Mouse (Mus musculus) left cerebral cortex, adult 8-10 months (tissue): ENCODE data around the gene Grsf1. TPM values are rescaled to one million over a fixed set of nuclear protein-coding genes. Genes with fewer than 3 reads are reported as not detected.

Experiments used
- DNase-seq, 2 experiments: peaks; one replicate each; pipeline ENCODE4 v3.0.0; 2022; ENCODE audit warnings: low spot score in 2 of 2
- total RNA-seq, 4 experiments: library from RNA; stranded (reverse); gene quantifications; 2 replicates each; pipeline ENCODE4 v1.2.4; 2022

Grsf1 gene
- total RNA-seq, result 100 to 1,000 TPM; 101 to 106 (median 103) TPM

DNA sequence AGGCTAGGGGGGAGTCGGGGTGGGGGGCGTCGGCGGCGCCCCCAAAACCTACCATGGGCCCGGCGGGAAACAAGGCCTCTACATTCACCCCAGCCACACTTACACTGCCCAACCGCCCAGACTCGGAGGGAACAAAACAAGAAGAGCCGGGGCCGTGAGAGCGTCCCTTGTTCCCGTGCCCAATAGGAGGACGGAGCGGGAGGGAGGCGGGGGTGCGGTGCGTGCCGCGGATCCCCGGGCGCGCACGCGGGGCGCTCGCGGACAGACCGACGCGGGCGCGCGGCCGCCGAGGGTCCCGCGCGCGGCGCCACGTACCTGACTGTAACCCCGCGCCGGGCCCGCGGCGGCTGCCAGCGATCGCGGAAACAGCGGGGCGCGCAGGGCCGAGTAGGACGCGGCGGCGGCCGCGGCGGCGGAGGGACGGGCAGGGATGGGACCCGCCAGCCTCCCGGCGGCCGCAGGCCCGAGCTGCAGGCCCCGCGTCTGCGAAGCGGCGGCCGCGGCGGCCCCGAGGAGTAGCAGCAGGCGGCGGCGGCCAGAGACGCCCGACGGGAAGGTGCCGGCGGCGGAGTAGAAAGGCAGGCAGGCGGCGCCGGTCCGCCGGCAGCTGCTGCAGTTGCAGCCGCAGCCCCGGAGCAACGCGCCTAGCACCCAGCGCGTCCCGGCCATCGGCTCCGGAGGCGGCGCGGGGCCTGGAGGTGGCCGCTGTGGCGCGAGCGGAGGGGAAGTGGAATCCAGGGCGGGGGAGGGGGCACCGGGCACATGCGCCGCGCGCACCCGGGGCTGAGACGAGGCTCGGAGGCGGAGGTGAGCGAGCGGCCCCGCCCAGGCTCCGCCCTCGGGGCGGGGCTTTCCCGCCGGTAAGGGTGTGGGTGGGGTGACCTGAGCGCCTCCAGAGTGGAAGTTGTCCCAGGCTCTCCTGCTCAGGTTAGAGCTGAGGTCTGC, at the start of gene Grsf1:
Grsf1 (minus strand) TSS at position 729 of the 945 bp plus-strand sequence.
- DNase-seq, result peak; percentile 66 to 84

DNA sequence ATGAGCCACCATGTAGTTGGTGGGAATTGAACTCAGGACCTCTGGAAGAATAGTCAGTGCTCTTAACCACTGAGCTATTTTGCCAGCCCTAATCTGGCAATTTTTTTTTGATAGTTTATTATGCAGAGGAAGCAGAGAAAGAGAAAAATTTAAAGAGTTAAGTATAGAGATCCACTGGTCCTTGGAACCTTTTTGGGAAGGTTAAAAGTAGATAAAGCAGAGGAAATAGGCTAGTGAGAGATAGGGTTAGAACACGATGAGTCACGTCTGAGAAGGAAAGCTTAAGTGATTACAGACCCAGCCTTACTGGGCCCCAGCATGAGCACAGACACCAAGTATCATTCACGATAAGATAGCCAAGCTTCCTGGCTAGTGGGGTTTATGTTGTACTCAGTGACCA, 48.1 kb upstream of the Grsf1 start:
- DNase-seq, result no peak

DNA sequence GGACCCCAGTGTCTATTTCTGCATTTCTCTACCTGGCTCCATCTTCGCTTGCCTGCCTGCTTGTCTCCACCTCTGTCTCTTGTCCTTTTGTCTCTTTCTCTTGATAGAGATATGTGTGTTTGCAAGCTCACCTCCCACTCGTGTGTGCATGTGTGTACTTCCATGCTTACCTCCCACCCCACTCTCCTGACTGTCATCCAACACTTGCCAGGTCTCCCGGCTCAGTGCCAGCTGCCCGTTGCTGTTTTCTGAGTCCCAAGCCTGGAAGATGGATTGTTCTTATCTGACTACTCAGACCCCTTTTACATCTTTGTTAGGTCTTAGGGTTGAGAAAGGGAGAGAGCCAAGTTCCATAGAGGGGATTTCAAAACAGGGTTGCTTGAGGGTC, 46.2 kb upstream of the Grsf1 start:
- peak in 1 of 2 experiments; percentile 20 for DNase-seq

DNA sequence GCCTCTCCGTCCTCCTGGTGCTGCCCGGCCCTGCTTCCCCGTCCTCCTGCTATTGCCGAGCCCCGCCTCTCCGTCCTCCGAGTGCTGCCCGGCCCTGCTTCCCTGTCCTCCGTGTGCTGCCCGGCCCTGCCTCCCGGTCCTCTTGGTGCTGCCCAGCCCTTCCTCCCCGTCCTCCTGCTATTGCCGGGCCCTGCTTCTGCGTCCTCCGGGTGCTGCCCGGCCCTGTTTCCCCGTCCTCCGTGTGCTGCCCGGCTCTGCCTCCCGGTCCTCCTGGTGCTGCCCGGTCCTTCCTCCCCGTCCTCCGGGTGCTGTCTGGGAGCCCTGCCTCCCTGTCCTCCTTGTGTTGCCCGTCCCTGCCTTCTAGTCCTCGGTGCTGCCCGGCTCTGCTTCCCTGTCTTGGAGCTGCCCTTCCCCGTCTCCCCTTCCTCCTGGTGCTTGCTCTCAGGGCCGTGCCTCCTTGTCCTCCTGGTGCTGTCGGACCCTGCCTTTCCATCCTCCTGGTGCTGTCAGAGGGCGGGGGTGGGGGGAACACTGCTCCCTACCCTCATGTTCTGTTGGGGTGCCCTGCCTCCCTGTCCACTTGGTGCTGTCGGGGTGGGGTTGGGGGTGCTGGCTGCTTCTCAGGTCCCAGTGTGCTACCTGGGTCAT, 45.7 kb upstream of the Grsf1 start:
- peak in 1 of 2 experiments; percentile 15 for DNase-seq

DNA sequence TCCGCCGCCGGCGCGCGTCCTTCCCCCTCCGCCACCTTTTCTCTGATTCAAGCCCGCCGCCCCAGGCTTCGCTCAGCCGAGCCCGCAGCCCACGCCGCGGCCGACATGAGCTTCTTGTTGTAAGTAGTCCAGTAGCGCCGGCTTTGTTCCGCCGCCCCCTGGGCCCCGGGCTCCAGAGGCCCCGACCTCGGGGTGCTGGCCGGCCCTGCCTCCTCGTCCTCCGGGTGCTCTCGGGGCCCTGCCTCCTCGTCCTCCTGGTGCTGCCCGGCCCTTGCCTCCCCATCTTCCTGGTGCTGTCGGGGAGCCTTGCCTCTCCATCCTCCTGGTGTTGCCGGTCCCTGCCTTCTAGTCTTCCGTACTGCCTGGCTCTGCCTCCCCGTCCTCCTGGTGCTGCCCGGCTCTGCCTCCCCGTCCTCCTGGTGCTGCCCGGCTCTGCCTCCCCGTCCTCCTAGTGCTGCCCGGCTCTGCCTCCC, 45.1 kb upstream of the Grsf1 start:
- DNase-seq, result peak in 1 of 2 experiments; percentile 12

DNA sequence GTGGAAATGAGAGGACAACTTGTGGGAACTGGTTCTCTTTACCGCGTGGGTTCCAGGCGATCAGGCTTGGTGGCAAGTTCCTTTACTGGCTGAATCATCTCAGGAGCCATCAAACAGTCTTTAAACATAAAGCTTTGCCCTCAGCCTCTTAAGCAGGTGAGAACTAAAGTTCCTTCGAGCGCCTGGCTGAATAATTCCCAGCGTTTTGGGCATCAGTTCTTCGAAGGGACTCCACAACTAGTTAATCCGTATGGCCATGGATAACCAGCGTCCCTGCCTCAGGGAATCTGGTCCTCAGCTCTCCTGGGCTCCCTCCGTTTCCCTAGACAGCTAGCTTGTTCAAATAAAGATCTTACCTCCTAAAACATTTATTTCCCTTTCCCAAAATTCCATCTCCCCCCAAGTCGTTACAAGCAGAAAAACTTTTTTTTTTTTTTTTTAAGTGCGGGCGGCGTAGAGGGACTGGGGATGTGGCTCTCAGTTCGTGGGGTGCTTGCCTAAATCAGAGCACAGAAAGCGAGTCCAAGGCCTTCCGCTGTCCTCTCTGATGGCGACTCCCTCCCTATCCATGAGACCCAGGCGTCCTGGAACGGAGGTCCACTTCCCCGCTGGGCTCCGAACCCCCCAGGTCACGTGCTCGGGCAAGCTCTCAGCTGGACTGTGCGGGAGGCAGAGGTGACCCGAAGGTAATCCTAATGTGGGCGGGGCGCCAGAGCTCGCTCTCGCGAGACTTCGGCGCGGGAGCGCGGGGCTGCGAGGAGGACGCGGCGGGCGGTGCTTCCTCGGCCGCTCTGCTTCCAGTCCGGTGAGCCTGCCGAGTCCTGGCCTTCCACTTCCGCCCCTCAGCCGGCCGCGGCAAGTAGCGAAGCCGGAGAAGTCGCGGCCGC, 44.4 kb upstream of the Grsf1 start, which contains the start of gene Mob1b:
Mob1b (plus strand) TSS at position 740 of the 887 bp plus-strand sequence.
- DNase-seq, result peak; percentile 91 to 96

DNA sequence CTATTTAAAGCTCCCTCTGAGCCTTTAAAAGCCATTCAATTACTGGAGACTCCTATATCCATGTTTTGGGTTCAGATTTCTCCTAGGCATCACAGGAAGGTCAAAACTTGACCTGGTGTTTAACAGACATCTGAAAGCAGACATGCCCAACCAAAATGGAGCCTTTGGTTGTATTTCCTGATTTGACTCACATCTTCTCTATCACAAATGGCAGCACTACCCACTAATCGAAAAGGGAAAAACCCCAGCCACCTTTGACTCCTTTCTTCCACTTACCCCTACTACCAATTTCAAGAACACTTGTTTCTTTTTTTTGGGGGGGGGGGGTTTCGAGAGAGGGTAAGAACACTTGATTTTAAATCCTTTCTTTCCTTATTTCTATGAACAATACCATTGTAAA, 41.0 kb upstream of the Grsf1 start:
- no peak for DNase-seq

DNA sequence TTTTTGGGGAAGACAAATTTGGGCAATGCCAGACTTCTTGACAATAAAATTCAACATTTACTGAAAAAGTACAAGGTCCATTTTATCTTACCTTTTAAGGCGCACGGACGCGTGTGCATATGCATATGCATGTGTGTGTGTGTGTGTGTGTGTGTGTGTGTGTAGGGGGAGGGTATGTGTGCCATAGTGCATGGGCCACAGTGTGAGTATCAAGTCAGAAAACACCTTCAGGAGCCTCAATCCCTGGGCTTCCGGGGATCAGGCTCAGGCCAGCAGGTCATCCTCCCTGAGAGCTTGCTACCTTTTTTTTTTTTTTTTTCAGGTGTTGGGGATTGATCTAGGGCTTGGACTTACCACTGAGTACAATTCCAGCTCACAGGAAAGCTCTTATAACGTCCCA, 36.4 kb upstream of the Grsf1 start:
- no peak for DNase-seq

DNA sequence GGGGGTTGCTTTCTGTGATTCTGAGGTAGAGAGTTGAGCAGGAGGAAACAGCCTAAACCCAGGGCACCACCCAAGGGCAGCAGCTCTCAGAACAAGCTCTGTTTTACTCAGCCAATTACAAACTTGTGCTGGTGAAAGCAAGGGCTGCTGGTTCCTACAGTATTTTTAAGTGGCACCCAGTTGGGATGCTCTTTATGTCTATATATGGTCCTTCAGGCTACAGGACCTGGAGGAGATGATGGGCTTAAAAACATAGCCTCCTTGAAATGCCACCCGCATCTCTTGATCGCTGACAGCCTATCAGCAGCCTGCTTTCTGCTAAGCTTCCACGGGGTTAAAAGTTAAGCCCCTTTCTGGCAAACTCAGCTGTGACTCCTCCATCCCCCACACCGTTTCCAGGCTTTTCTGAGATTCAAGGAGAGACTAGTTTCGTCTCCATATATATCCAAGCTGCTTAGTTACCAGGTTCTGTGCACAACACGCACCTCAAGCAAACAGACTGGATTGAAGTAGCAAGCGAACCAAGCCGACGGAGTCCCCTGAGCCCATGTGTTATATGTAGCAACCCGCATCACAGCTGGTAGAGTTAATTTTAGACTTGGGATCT, 35.8 kb upstream of the Grsf1 start:
- DNase-seq, result peak in 1 of 2 experiments; percentile 20

DNA sequence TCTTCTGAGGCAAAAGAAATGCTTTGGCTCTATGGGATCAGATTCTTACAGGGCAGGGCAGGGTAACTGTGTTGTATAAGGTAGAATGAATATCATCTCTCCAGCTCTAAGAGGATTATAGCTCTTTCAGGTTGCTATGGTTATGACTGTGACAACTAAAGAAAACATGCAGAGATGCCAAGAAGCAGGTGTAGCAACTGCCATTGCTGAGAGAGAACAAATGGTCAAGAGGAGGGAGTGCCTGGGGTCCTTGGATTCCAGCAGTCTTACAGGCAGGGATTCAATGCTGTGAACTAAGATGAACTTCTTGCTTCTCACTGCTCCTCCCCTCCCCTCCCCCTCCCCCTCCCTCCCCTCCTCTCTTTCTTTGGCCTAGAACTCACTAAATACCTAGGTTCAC, 35.2 kb upstream of the Grsf1 start:
- no peak for DNase-seq

DNA sequence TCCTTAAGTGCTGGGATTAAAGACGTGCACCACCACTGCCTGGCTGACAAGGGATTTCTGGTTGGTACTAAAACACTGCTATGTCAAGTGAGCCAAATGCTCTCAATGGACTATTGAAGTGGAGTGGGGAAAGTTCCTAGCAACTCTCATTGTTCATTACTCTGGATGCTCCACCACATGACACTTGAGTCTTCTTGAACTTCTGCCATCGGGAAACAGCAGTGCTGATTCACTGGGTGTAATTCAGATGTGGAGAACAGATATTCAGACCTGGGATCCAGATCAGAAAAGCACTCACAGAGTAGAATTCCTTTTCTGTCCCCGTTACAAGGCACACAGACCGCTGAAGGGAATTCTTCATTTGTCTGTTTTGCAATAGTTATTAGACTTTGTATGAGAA, 27.6 kb upstream of the Grsf1 start:
- DNase-seq, result no peak

DNA sequence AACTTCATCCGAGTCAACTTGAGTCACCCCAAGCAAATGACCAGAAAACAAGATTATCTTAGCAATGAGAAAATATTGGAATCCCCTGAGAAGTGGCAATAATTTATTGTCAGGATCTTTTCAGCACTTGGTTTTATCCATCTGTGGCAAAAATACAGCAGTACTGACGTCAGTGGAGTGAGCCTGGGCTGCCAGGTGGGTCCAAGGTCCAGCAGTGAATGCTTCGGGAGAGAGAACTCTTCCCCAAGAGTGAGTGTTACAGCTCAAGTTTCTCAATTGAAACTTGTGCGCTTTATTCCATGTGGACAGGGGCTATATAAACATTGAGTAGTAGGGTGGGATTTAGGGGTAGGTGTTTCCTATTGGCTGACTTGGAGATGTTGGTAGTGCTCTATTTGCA, 26.1 kb upstream of the Grsf1 start:
- no peak for DNase-seq

DNA sequence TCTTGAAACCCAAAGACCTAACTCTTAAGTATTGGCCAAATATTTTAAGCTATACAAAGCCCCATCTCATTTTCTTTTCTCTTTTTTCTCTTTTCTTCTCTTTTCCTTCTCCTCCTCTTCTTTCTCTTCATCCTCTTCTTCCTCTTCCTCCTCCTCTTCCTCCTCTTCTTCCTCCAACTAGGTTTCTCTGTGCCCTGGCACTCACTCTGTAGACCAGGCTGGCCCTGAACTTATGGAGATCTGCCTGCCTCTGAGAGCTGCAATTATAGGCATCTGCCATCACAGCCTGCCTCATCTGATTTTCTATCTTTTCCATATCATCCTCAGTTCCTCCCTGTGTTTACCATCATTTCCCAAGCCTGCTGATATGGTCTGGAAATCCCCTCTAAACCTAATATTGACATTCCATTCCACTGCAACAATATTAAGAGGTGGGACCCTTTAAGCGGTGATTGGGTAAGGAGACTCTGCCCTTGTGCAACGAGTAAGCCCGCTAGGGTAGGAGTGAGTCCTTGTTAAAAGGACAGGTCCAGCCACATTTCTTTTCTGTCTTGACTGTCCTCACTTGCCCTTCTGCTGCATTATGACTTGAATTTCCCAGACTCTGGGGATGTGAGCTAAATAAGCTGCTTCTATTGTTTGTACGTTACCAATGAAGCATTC, 23.4 kb upstream of the Grsf1 start:
- DNase-seq, result no peak

DNA sequence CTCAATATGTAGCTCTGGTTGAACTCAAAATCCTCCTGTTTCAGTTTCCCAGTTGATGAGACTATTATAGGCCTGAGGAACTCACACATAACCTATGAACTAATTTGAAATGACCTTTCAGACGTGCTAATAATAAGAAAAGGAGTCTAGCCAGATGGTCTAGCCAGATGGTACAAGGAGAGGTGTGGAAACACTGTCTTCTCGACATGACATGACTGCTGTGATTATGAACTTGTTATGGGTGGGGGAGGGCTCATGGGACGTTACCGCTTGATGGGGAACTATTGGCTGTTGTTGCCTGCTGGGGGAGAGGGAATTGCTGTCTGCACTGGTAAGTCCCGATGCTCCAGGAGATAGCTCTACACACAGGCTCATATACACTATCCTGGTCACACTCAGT, 21.3 kb upstream of the Grsf1 start:
- DNase-seq, result no peak

DNA sequence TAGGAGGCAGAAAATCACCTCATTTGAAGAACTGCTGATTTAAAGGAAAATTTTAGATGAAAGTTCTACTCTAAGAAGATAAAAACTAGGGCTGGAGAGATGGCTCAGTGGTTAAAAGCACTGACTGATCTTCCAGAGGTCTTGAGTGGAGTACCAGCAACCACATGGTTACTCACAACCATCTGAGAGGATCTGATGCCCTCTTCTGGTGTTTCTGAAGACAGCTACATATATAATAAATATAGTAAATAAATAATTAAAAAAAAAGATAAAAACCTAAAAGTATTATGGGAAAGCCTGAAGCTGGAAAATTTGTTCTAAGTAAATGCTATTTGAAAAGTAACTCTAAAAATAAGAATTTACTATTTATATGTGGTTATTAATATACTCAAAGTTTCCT, 17.1 kb upstream of the Grsf1 start:
- DNase-seq, result no peak

DNA sequence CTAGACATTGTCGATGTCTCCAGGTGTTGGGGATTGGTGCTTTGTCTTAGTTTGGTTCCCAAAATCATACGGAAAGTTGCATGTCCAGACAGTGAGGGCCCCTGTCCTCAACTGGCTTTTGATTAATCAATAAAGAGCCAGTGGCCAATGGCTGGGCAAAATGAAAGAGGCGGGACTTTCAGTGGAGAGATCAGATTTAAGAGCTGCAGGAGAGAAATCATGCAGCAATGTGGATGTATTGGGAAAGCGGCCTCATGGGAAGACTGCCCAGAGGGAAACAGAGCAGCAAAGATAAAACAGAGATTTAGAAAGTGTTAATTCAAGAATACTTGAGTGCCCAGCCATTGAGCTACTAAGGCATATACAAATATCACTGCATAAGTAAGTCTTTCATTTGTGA, 16.6 kb upstream of the Grsf1 start:
- no peak for DNase-seq

DNA sequence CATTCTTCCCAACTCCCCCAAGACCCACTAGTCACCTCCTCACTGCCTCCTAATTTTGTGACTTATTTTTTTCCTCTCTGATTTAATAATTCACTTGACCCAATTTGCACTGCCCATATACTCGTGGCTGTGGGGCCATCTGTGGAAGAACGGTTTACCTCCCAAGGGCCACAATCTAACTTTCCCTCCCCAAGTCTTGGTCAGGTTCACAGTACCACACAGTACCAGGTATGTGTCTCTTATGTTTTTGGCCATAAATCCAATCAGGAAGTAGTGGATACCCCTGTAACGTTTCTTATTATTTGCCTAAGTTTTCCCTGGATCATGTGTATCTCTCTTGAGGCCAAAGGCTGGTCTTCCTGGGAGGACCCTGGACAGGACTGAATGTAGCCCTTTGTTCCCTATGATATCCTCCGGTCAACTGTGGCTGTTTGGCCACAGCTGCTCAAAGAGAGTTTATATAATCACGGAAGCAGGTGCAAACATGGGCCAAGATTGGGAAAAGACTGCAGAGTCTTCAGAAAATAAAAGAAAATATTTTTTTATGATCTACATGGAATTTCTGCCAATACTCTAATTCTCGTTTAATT, 15.6 kb upstream of the Grsf1 start:
- no peak for DNase-seq

DNA sequence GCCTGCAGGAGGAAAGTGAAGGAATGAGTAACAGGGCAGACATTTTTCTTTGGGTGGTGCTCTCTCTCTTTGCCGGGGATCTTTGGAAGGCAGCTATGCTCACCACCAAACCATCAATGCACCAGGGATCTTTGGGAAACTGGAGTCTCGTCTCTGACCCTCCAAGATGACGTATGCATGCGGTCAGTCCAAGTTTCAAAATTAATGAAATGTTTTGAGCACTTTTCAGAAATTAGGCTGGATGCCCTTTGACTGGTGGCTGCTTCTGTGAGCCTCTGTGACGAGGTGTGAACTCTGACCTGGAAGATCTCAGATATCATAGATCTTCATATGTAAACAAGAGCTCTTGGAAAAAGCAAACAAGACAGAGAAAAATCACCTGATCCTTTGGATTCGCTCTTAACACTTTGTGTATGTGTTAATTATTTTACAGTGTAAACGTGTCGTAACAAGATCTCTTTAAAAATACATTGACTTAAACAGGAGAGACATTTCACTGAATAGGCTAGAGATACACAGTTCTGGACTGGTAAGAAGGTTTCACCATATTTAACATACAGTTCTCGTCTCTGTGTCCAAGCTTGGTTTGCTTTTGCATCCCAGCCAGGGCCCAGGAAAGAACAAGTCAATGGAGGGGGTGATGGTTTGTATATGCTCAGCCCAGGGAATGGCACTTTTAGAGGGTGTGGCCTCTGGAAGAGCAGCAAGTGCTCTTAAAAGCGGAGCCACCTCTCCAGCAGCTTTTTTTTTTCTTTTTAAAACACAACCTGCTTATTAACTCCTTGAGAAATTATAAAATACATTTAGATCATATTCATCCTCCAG, 14.9 kb upstream of the Grsf1 start:
- DNase-seq, result no peak

DNA sequence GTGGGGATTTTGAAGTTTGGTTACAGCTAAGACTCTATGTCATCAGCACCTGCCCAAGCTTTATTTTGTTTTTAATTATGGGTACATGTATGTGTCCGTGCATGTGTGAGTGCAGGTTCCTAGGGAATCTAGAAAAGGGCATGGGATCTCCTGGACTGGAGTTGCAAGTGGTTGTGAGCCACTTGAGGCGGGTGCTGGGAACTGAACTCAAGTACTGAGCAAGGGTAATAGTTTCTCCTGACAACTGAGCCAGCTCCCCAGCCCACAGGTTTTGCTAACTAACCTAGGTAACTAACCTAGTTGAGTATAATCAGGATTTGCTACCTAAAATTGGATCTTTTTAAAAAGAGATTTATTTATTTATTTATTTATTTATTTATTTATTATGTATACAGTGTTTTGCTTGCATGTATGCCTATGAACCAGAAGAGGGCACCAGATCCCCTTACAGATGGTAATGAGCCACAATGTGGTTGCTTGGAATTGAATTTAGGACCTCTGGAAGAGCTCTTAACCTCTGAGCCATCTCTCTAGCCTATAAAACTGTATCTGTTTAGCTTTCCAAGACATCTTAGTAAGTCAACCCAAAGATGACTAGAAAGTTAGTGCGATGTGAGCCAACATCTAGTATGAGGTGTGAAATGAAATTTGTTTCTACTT, 13.4 kb upstream of the Grsf1 start:
- DNase-seq, result no peak
